Mouse (Mus musculus) forebrain, embryonic 11.5 days (tissue): ENCODE measurements around the gene Actr8. TPM values are rescaled to one million over a fixed set of nuclear protein-coding genes. Genes with fewer than 3 reads are reported as not detected.

Source experiments
- ATAC-seq: fragments of 200-750 bp; cut with Nextera tagmentation; replicated peaks from 2 replicates; pipeline ENCODE4 v1.8.0; 2017; ENCODE audit warnings: moderate TSS enrichment; ENCODE audit not compliant: low FRiP score
- DNase-seq: peaks from one replicate; pipeline ENCODE4 v3.0.0-alpha.2; 2017; ENCODE audit warnings: low spot score
- H3K27ac ChIP-seq: fragments of 300-500 bp; sonication (generic); 2 replicates; pipeline ENCODE4 v1.5.1; 2014; ENCODE audit warnings: low read depth, low read length
- H3K27me3 ChIP-seq: fragments of 300-500 bp; sonication (generic); 2 replicates; pipeline ENCODE4 v1.6.1; 2014; ENCODE audit warnings: mild to moderate bottlenecking, low read length, mixed read lengths; ENCODE audit not compliant: control insufficient read depth, insufficient read depth
- H3K36me3 ChIP-seq: fragments of 300-500 bp; sonication (generic); 2 replicates; pipeline ENCODE4 v1.6.1; 2014; ENCODE audit warnings: mild to moderate bottlenecking, low read length, moderate library complexity, mixed read lengths; ENCODE audit not compliant: control insufficient read depth, insufficient read depth
- H3K4me1 ChIP-seq: fragments of 300-500 bp; sonication (generic); replicated peaks from 2 replicates; pipeline ENCODE4 v1.6.1; 2014; ENCODE audit warnings: low read length, mixed read lengths; ENCODE audit not compliant: control insufficient read depth, insufficient read depth
- H3K4me2 ChIP-seq: fragments of 300-500 bp; sonication (generic); 2 replicates; pipeline ENCODE4 v1.6.1; 2014; ENCODE audit warnings: low read depth, mild to moderate bottlenecking, low read length, moderate library complexity, mixed read lengths; ENCODE audit not compliant: severe bottlenecking
- H3K4me3 ChIP-seq: fragments of 300-500 bp; sonication (generic); 2 replicates; pipeline ENCODE4 v1.5.1; 2014; ENCODE audit warnings: low read depth, low read length
- H3K9ac ChIP-seq: fragments of 300-500 bp; sonication (generic); 2 replicates; pipeline ENCODE4 v1.6.1; 2014; ENCODE audit warnings: low read length
- H3K9me3 ChIP-seq: fragments of 300-500 bp; sonication (generic); 2 replicates; pipeline ENCODE4 v1.6.1; 2016; ENCODE audit warnings: low read length, mixed read lengths; ENCODE audit not compliant: control insufficient read depth
- WGBS: fragments of 180-500 bp; shearing (Covaris S2); extraction: QIAGEN DNeasy Blood & Tissue Kit; methylation state at CpG from one replicate; pipeline ENCODE4 v1.1.7; 2014; 5-methylcytosine and 5-hydroxymethylcytosine counted together
- polyA plus RNA-seq: library from polyadenylated mRNA; unstranded; fragments of >200 nt; fragmentation: Nextera tagmentation; extraction: Ambion mirVana; gene quantifications from 2 replicates; pipeline ENCODE4 v1.2.1, GENCODE M21; 2014

Gene Actr8
- polyA plus RNA-seq, 1 experiment from 2014 or later: 81.2 TPM

- Histone ChIP-seq H3K4me1 (no peaks in the 10 kb centered on the region), H3K36me3 (peaks cover 31% of the 10 kb centered on the region), H3K9me3 (no peaks in the 10 kb centered on the region), H3K27me3 (no peaks in the 10 kb centered on the region), H3K9ac (no peak overlapping the region), H3K27ac (no peak overlapping the region), H3K4me3 (no peak overlapping the region), H3K4me2 (no peak overlapping the region)
- no peak for ATAC-seq
- DNase-seq: no peak
- 96% methylated on average over 4 of the region's 4 CpGs for WGBS
Measured at GRCm38 (mm10) chr14:29986096-29986495, 8.0 kb downstream of the Actr8 start.

- no peak for ATAC-seq
Measured at GRCm38 (mm10) chr14:29987276-29987675, 9.1 kb downstream of the Actr8 start.

GRCm38 (mm10) chr14:29987739-29988138 is 9.6 kb downstream of the Actr8 start:
- H3K4me1 ChIP-seq: no peaks in the 10 kb centered on the region
- no peak overlapping the region for H3K27ac ChIP-seq
- no peak overlapping the region for H3K9ac ChIP-seq
- no peak overlapping the region for H3K4me2 ChIP-seq
- no peaks in the 10 kb centered on the region for H3K9me3 ChIP-seq
- no peaks in the 10 kb centered on the region for H3K27me3 ChIP-seq
- DNase-seq (no peak), ATAC-seq (no peak)
- peaks cover 28% of the 10 kb centered on the region for H3K36me3 ChIP-seq
- 90% methylated on average over 9 of the region's 9 CpGs for WGBS
- H3K4me3 ChIP-seq: no peak overlapping the region

More at GRCm38 (mm10) chr14:29987276-29987675, 9.1 kb downstream of the Actr8 start:
- Histone ChIP-seq H3K4me1 (no peaks in the 10 kb centered on the region), H3K36me3 (peaks cover 28% of the 10 kb centered on the region), H3K9me3 (no peaks in the 10 kb centered on the region), H3K27me3 (no peaks in the 10 kb centered on the region), H3K4me2 (no peak overlapping the region), H3K4me3 (no peak overlapping the region), H3K9ac (no peak overlapping the region), H3K27ac (no peak overlapping the region)
- 95% methylated on average over 6 of the region's 6 CpGs for WGBS
- no peak for DNase-seq

- Histone ChIP-seq H3K27me3 (no peaks in the 10 kb centered on the region), H3K4me3 (no peak overlapping the region), H3K27ac (no peak overlapping the region), H3K36me3 (peaks cover 30% of the 10 kb centered on the region), H3K4me1 (no peaks in the 10 kb centered on the region), H3K9me3 (no peaks in the 10 kb centered on the region), H3K9ac (no peak overlapping the region), H3K4me2 (no peak overlapping the region)
- no peak for ATAC-seq
- WGBS: 98% methylated on average over 4 of the region's 4 CpGs
- no peak for DNase-seq
Measured at GRCm38 (mm10) chr14:29988337-29988736, 10.2 kb downstream of the Actr8 start.

- H3K4me2 ChIP-seq: no peak overlapping the region
- 74% methylated on average over 4 of the region's 4 CpGs for WGBS
- H3K27ac ChIP-seq: no peak overlapping the region
- H3K4me1 ChIP-seq: no peaks in the 10 kb centered on the region
- H3K27me3 ChIP-seq: no peaks in the 10 kb centered on the region
- H3K4me3 ChIP-seq: no peak overlapping the region
- ATAC-seq (no peak), DNase-seq (no peak)
- peaks cover 13% of the 10 kb centered on the region for H3K36me3 ChIP-seq
- H3K9ac ChIP-seq: no peak overlapping the region
- no peaks in the 10 kb centered on the region for H3K9me3 ChIP-seq
Measured at GRCm38 (mm10) chr14:29994976-29995375, 16.8 kb downstream of the Actr8 start.

- Histone ChIP-seq H3K9me3 (no peaks in the 10 kb centered on the region), H3K27me3 (no peaks in the 10 kb centered on the region), H3K27ac (no peak overlapping the region), H3K9ac (no peak overlapping the region), H3K36me3 (peaks cover 8% of the 10 kb centered on the region), H3K4me2 (no peak overlapping the region), H3K4me1 (no peaks in the 10 kb centered on the region), H3K4me3 (no peak overlapping the region)
- ATAC-seq (no peak), DNase-seq (no peak)
- WGBS: 93% methylated on average over 11 of the region's 11 CpGs
Measured at GRCm38 (mm10) chr14:29996000-29996751, 18.0 kb downstream of the Actr8 start.

GRCm38 (mm10) chr14:29997345-29997744 is 19.2 kb downstream of the Actr8 start:
- Histone ChIP-seq H3K4me1 (no peaks in the 10 kb centered on the region), H3K4me3 (no peak overlapping the region), H3K27me3 (no peaks in the 10 kb centered on the region), H3K4me2 (no peak overlapping the region), H3K27ac (no peak overlapping the region), H3K9me3 (no peaks in the 10 kb centered on the region), H3K9ac (no peak overlapping the region), H3K36me3 (peaks cover 8% of the 10 kb centered on the region)
- no peak for ATAC-seq
- no peak for DNase-seq

GRCm38 (mm10) chr14:29998747-29999474 is 20.8 kb downstream of the Actr8 start:
- Histone ChIP-seq H3K4me2 (no peak overlapping the region), H3K9ac (no peak overlapping the region), H3K27me3 (no peaks in the 10 kb centered on the region), H3K4me1 (no peaks in the 10 kb centered on the region), H3K4me3 (no peak overlapping the region), H3K36me3 (peaks cover 4% of the 10 kb centered on the region; the same call in 1 of the 2 replicates), H3K9me3 (no peaks in the 10 kb centered on the region), H3K27ac (no peak overlapping the region)
- ATAC-seq: no peak
- no peak for DNase-seq
- 82% methylated on average over 13 of the region's 13 CpGs for WGBS

GRCm38 (mm10) chr14:29999475-29999811 is 21.3 kb downstream of the Actr8 start:
- H3K27me3 ChIP-seq: no peaks in the 10 kb centered on the region
- ATAC-seq (no peak), DNase-seq (no peak)
- H3K4me3 ChIP-seq: no peak overlapping the region
- H3K4me2 ChIP-seq: no peak overlapping the region
- no peaks in the 10 kb centered on the region for H3K4me1 ChIP-seq
- 84% methylated on average over 3 of the region's 3 CpGs for WGBS
- H3K27ac ChIP-seq: no peak overlapping the region
- H3K9ac ChIP-seq: no peak overlapping the region
- peaks cover 4% of the 10 kb centered on the region; the same call in 1 of the 2 replicates for H3K36me3 ChIP-seq
- H3K9me3 ChIP-seq: no peaks in the 10 kb centered on the region
